ENCODE assay signal across 1 mouse cellular context in genomic region chr3:41743436-41743835, GRCm38 (mm10).
A peak's percentile ranks its signal among the peaks of the same experiment; 100 is the strongest.
TF ChIP-seq lines count a peak whose summit lies in the region.

No protein-coding gene starts in this region.

TF ChIP-seq in MEL, 35 proteins besides CTCF, POLR2A, EP300 and RAD21 (continued from another document):
- TF ChIP-seq SIN3A (IDR thresholded peaks at IDR 0.05; ENCODE audit: low read length) (peak; percentile 68), SMC3 (IDR thresholded peaks at IDR 0.05; ENCODE audit: low read depth, low read length) (peak; percentile 49), USF1 (IDR thresholded peaks at IDR 0.05; ENCODE audit: low read depth, low read length) (peak; percentile 47; the same call in 1 of the 2 replicates), POLR2AphosphoS2 (IDR thresholded peaks at IDR 0.05; ENCODE audit: low read length) (no peak), MXI1 (IDR thresholded peaks at IDR 0.05; ENCODE audit: low read depth, low read length) (peak; percentile 83), TBP (IDR thresholded peaks at IDR 0.05; ENCODE audit: low read depth, low read length) (no peak)
